Mouse (Mus musculus) thymus, adult 2 months (tissue): ENCODE data around the gene Mn1. TPM values are rescaled to one million over a fixed set of nuclear protein-coding genes. Genes with fewer than 3 reads are reported as not detected.

Experiments used
- DNase-seq: peaks from one replicate; pipeline ENCODE4 v3.0.0; 2021
- H3K27ac ChIP-seq: fragments of 200-500 bp; 2 replicates; pipeline ENCODE4 v1.5.1; 2012; ENCODE audit warnings: low read length, control low read depth; ENCODE audit not compliant: control insufficient read depth, insufficient read depth
- H3K27me3 ChIP-seq: fragments of 200-500 bp; 2 replicates; pipeline ENCODE4 v1.6.1; 2012; ENCODE audit warnings: mild to moderate bottlenecking, low read length, moderate library complexity, mixed read lengths; ENCODE audit not compliant: control insufficient read depth, insufficient read depth
- H3K36me3 ChIP-seq: fragments of 200-500 bp; 2 replicates; pipeline ENCODE4 v1.6.1; 2012; ENCODE audit warnings: mild to moderate bottlenecking, low read length, moderate library complexity; ENCODE audit not compliant: control insufficient read depth, insufficient read depth
- H3K4me1 ChIP-seq: fragments of 200-500 bp; replicated peaks from 2 replicates; pipeline ENCODE4 v1.6.1; 2012; ENCODE audit warnings: low read length; ENCODE audit not compliant: control insufficient read depth, insufficient read depth
- H3K4me3 ChIP-seq: fragments of 200-500 bp; 2 replicates; pipeline ENCODE4 v1.5.1; 2012; ENCODE audit warnings: mild to moderate bottlenecking, low read length, control low read depth, moderate library complexity; ENCODE audit not compliant: control insufficient read depth, insufficient read depth
- CTCF ChIP-seq: fragments of 200-500 bp; IDR thresholded peaks from 2 replicates; pipeline ENCODE4 v1.5.1; 2012; ENCODE audit warnings: mild to moderate bottlenecking, control low read depth, low read length, moderate library complexity, borderline replicate concordance; ENCODE audit not compliant: control insufficient read depth, poor library complexity, insufficient read depth; ENCODE audit errors: extremely low read depth
- POLR2A ChIP-seq: fragments of 200-500 bp; IDR thresholded peaks from 2 replicates; pipeline ENCODE4 v1.6.1; 2012; ENCODE audit warnings: mild to moderate bottlenecking, low read length, control low read depth, moderate library complexity; ENCODE audit not compliant: control insufficient read depth, poor library complexity, insufficient read depth; ENCODE audit errors: extremely low read depth
- WGBS: fragments of 180-500 bp; shearing (Covaris S2); methylation state at CpG from one replicate; pipeline ENCODE4 v1.1.7; 2018; 5-methylcytosine and 5-hydroxymethylcytosine counted together
- polyA plus RNA-seq: library from polyadenylated mRNA; depleted of rRNA; stranded (reverse); fragments of >200 nt; gene quantifications from 2 replicates; pipeline ENCODE4 v1.2.3, GENCODE M21; 2012

The Mn1 gene
- polyA plus RNA-seq, 1 experiment: 3.4 TPM

GRCm38 (mm10) chr5:111378126-111378993 is 38.8 kb upstream of the Mn1 start:
- TF ChIP-seq CTCF: no peak
- TF ChIP-seq POLR2A: no peak
- 90% methylated on average over 7 of the region's 7 CpGs for WGBS
- Histone ChIP-seq H3K4me3 (no peak overlapping the region), H3K4me1 (no peaks in the 10 kb centered on the region), H3K27ac (no peak overlapping the region), H3K27me3 (no peaks in the 10 kb centered on the region), H3K36me3 (peaks cover 38% of the 10 kb centered on the region)
- no peak for DNase-seq

GRCm38 (mm10) chr5:111383335-111383734 is 33.8 kb upstream of the Mn1 start:
- no peak for TF ChIP-seq CTCF
- no peak for TF ChIP-seq POLR2A
- H3K4me1 ChIP-seq: no peaks in the 10 kb centered on the region
- H3K36me3 ChIP-seq: peaks cover 63% of the 10 kb centered on the region
- WGBS: 93% methylated on average over 5 of the region's 5 CpGs
- no peak for DNase-seq
- no peak overlapping the region for H3K27ac ChIP-seq
- no peaks in the 10 kb centered on the region for H3K27me3 ChIP-seq
- no peak overlapping the region for H3K4me3 ChIP-seq

DNA sequence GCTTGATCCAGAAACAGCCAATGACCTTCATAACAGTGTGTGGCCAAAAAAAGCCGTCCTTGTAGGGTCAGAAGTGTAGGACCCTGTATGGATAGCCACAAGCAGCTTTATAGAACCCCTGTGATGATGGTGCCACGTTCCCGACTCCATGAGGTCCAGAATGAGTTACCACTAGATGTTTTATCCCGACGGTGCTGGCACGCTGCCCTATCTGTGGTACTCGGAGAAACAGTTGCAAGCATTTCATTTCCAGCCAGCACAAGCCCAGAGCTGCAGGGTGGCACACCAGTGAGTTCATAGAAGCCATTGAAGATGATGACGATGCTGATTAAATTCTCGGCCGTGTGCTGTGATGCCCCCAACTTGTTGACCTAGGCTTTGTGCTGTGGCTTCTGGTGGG is 26.3 kb upstream of the Mn1 start:
- Histone ChIP-seq H3K36me3 (peaks cover 22% of the 10 kb centered on the region), H3K4me1 (no peaks in the 10 kb centered on the region), H3K4me3 (no peak overlapping the region), H3K27me3 (no peaks in the 10 kb centered on the region), H3K27ac (no peak overlapping the region)
- no peak for TF ChIP-seq CTCF
- no peak for TF ChIP-seq POLR2A
- DNase-seq: no peak
- WGBS: 94% methylated on average over 10 of the region's 10 CpGs

- H3K4me1 ChIP-seq: no peaks in the 10 kb centered on the region
- H3K4me3 ChIP-seq: no peak overlapping the region
- no peak for DNase-seq
- WGBS: 43% methylated on average over 6 of the region's 6 CpGs
- peaks cover 18% of the 10 kb centered on the region for H3K36me3 ChIP-seq
- H3K27ac ChIP-seq: no peak overlapping the region
- no peak for TF ChIP-seq CTCF
- TF ChIP-seq POLR2A: no peak
- H3K27me3 ChIP-seq: no peaks in the 10 kb centered on the region
These were observed 25.7 kb upstream of the Mn1 start for GRCm38 (mm10) chr5:111391485-111391884.

GRCm38 (mm10) chr5:111393346-111394197 is 23.6 kb upstream of the Mn1 start:
- H3K27ac ChIP-seq: no peak overlapping the region
- TF ChIP-seq CTCF (no peak), POLR2A (no peak)
- H3K27me3 ChIP-seq: no peaks in the 10 kb centered on the region
- H3K4me1 ChIP-seq: no peaks in the 10 kb centered on the region
- H3K36me3 ChIP-seq: no peaks in the 10 kb centered on the region
- no peak for DNase-seq
- H3K4me3 ChIP-seq: no peak overlapping the region
- 67% methylated on average over 17 of the region's 17 CpGs for WGBS

GRCm38 (mm10) chr5:111394198-111395053 is 22.7 kb upstream of the Mn1 start:
- TF ChIP-seq POLR2A (no peak), CTCF (no peak)
- DNase-seq: no peak
- H3K36me3 ChIP-seq: no peaks in the 10 kb centered on the region
- no peaks in the 10 kb centered on the region for H3K4me1 ChIP-seq
- no peak overlapping the region for H3K27ac ChIP-seq
- H3K27me3 ChIP-seq: no peaks in the 10 kb centered on the region
- H3K4me3 ChIP-seq: no peak overlapping the region
- 70% methylated on average over 15 of the region's 15 CpGs for WGBS
